Mouse (Mus musculus) spleen, postnatal 14 days (tissue): ENCODE data around the gene Prkacb.

ENCODE experiments used
- DNase-seq, 2 experiments: peaks; one replicate each; pipeline ENCODE4 v3.0.0; 2021 to 2022; ENCODE audit warnings: low spot score in 2 of 2

Gene Prkacb

DNA sequence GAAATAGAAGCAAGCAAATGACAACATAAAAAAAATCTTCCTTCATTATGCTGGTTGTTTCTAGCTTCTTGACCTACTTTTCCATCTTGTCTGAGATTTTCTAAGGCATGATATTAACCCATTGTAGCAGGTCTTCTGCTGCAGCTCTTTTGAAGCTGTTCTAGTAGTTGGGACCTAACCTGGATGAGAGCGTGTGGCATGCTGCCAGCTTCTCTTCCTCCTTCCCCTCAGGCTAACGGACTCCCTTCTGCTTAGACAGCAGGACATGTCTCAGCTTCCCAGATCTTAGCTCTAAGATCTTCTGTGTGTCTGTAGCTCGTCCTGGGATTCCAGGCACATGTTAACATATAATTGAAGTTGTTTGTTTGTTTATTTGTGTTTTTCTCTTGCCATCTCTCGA is 93.1 kb downstream of the Prkacb start:
- DNase-seq = no peak

DNA sequence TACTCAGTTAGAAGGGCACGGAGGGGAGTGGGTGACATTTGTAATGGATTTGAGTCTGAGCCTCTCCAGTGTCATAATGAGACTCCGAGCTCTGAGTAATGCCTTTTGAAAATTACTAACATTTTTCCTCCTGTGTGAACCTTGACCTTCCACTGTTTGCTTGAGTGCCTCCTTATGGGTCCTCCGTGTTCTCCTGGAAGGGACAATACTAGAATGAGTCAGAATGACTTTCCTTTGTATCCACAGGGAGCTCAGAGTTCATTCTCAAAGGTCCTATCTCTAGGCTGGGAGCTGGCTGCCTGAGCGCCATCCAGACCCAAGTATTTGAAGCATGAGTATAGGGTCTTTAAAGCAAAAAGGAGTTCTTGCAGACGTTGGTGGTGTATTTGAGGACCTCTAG is 94.5 kb downstream of the Prkacb start:
- DNase-seq = no peak

DNA sequence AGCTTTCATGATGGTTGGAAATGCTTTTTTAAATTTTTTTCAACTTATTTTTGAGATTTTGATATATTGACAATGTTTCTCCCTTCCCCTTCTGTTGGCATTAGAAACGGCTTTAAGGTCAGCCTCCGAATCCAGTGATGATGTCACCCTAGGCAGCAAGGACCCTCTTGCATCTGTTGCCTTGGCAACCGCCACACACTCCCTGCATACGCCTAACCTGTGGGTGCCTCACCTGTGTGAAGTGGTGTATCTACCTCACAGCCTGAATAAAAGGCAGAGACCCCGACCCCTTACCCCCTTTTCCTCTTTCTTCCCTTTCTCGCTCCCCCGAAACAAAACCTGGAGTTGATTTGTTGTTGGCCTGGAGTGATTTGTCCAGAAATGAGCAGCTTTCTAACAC is 100.5 kb downstream of the Prkacb start:
- DNase-seq = no peak

DNA sequence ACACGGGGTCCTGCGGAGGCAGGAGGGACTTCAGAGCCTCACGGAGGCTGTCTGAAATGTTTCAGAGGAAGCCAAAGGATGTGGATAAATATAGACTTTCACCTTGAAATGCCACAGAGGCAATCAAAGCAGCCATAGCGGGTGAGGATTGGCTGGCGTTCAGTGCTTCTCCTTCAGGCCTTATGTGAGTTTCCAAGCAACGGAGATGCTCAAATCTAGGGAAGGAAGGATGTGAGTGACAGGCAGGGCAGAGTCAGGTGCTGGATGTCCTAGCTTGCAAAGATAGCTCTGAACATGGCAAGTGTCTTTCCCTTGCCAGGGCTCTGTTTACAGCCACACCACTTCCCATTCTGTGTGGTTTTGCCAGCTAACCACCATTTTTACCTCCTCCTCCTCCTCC is 101.2 kb downstream of the Prkacb start:
- DNase-seq = no peak

DNA sequence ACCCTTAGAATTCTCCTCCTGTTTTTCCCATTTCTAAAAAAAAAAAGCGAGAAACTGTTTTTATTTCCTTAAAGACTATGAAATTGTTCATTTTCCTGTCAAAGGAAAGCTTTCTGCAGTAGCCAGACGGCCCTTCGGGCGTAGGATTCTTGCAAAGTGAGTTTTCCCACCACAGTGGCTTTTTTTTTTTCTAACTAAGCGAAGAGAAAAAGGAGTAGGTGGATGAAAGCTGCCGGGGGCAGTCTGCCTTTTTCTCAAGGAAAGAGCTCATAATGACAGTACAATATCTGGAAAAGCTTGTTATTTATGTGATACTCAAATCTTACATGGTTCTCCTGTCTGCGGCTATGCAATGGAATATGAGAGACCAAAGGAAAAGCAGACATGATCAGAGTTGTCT is 101.7 kb downstream of the Prkacb start:
- no peak for DNase-seq

DNA sequence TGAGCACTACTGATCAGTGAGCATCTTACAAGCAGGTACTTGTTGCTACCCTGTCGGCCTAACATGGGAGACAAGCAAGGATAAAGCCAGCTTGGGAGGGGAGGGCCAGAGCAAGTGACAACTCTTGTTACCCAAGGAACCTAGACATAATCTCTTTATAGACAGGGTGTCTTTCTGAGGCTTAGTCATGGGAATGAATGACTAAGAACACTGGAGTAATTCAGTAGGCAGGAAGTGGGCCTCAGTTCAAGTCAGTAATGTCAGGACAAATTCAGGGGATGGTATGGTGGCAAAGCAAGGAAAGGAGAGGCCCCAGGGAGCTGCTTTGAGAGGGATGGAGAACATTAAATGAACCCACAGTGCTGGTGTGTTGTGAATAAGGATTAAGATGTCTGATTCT is 103.7 kb downstream of the Prkacb start:
- no peak for DNase-seq

DNA sequence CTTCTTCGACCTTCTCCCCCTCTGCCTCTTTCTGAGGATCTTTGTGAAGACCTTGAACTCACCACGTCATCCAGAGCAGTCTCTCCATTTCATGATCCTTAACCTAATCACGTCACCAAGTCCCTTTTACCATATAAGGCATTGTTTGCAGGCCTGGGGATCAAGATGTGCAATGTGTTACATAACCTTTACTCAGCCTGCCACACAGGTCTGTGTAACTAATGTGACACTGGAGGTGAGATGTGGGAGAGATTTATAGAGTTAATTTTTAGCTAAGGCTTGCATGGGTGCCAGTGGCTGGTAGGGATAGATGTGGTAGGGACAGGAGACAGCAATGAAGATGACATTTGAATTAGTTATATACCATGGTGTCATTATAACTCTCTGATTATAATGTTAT is 104.4 kb downstream of the Prkacb start:
- no peak for DNase-seq

DNA sequence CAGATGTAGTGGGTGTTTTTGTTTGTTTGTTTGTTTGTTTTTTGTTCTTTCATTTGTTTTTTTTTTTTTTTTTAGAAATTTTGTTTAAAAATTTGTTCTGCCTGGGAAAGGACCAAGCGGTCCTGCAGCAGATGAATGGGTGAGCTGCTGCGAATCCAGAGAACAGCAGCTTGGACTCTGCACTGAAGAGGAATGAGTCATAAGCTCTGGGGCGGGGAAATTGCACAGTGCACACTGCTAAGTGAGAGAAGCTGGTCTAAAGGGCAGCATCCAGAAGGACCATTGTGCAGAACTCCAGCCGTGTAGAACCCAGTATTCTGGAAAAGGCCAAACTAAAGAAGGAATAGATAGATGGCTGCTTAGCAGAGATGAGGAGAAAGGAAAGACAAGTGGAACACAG is 108.7 kb downstream of the Prkacb start:
- no peak for DNase-seq

DNA sequence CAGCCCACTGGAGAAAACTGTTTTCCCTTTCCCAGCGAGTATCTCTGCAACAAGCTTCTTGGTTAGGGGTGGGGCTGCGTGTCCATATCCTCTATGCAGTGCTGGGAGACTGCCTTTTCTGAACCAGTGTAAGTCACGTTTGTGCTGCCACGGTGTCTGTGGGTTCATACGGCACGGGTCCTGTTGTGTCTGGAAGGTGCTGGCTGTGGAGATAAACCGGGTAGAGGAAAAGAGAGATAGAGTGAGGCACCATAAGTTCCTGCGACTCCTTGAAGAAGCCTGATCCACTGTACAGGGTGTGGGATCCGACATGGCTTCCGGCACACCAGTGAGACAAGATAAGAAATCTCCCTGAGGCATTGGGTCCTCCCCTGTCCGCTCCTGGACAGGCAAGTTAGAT is 112.7 kb downstream of the Prkacb start:
- no peak for DNase-seq

DNA sequence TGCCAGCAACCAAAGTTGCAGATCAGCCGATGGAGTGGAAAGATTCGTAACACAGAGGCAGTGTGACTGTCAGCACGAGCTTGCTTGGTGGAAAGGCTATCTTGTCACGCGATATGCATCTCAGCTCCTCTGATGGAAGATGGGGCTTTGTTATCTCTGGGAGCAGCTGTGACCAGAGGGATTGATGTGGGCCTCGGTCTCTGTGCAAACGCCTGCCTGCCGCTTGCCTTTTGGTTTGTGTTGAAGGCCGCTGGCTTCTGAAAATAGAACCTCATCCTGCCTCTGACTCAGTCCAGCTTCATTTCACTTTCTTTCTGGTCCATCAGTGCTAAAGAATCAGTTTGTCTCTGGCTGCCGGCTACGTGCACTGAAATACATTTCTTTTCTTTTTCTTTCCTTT is 113.8 kb downstream of the Prkacb start:
- no peak for DNase-seq

DNA sequence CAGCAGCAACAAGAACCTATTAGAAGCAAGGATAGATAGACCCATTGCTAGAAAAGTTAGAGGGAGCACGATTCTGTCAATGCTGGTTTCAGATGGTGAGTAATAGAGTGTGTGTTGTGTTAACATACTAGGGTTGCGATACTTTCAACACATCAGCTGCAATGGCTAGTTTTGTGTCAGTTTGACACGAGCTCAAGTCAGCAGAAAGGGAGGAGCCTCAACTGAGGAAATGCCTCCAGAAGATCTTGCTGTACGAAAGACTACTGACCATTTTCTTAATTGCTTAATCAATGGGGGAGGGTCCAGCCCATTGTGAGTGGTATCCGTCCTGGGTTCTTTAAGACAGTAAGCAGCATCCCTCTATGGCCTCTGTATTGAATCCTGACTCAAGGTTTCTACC is 120.2 kb downstream of the Prkacb start:
- no peak for DNase-seq

DNA sequence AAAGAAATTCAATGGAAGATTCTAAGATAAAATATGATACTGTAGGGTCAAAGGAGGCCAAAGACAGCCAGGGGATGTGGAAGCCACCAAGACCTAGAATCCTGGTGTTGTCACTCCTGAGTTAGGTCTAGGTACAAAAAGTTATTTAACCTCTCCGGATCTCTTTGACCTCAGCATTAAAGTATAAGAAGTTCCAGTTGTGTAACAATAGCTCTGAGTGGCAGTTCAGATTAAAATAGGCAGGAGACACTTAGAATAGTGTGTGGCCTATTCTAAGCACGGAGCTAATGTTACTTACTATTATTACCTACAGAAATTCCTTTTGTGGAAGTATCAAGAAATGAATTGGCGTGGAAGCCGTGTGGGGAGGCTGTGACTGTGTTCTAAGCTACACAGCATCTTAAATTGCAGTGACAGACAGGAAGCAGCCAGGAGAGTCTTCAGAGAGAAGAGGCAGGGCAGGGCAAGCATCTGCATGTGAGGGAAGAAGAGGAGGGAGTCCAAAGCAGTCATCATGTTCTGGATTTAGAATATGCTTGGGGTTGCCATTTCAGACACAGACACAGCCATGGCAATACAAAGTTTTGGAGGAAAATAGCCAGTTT is 125.6 kb downstream of the Prkacb start:
- DNase-seq = no peak

DNA sequence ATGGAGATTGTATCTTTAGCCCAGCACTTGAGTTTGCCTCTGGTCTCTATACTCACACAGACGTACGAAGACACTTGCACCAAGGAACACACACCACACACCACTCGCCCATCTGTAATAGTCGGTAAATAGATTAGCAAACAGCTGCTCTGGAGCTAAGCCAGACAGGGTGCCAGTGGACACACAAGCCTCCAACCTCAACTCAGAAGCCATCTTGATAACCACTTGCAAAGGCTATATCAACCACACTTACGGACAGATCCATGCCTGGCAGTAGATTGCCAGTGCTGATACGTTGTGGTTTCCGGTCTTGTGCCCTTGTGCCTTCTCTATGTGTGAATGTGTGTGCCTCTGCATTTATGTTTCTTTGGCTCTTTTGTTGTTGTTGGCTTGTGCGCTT is 126.4 kb downstream of the Prkacb start:
- DNase-seq = no peak

DNA sequence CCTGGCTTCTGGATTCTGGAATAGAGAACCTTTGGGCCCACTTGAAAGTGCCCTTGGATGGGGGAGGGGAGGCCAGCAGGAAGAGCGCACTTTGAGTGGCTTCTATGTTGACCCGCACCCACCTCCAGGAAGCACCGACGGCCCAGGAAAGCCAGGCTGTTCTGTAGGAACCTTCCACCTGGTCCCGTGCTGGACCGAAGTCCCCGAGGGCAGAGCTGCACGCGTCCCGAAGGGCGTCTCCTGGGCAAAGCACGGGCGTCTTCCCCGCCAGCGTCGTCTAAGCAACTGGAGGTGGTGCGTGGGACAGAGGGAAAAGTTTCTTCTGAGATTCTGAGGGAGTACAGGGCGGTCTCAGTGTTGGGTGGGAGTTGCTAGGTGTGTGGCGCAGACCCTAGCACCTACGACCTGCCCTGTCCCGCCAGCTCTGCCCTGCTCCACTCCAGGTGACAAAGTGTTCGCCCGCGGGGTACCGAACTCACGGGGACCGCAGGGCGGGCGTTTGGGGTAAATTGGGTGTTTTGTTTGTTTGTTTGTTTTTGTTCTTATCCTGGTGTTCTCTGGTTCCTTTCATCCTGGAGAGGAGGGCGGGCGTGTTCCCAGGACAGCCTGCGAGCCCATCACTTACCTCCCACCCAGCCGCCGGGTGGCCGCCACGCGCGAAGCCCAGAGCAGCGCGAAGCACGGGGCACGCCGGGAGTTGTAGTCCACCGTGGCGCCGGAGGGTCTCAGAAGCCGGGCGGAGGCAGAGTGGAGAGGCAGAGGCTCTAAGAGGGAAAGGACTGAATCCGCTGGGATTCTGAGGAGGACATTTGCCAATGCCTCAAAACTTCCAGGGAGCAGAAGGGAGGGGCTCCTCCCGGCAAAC is 127.7 kb downstream of the Prkacb start, which contains the start of gene Samd13:
TSS of gene Samd13 (minus strand) at position 782 of the 865 bp plus-strand sequence.
- peak in 1 of 2 experiments; percentile 15 for DNase-seq

DNA sequence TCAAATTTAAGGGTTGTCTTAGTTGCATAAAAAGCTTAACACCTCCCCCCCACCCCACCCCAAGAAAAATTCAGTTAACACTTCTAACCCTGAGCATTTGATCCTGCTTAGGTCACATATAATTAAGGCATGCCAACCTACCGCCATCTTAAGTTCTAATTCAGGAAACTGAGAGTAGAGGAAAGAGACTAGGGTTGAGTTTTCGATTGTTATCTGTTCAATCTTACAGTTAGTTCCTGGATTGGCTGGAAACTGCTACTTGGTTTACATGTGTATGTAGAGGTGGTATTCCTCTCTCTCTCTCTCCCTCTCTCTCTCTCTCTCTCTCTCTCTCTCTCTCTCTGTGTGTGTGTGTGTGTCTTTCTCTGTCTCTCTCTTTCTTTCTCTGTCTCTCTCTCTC is 129.7 kb downstream of the Prkacb start:
- DNase-seq = no peak

DNA sequence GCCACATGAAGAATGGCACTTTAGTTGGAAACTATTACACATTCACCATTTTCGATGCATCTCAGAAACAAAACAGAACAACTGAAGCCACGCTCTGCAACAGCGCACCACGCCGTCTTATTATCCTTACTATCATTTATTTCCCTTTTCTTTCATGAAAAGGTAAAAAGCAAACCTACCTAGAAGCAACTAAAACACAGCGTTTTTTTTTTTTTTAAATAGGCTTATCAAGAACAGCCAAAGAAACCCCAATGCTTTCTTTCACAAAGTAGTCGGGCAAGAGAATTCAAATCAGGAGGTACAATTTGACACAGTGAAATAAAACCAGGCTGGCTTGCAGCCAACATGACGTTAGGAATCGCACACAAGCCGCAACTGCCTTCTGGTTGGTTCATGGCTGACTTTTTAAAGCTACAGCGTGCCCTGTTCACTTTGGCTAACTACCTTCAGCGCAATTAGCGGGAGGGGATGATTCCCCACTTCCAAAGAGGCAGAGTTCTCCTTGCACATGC is 130.6 kb downstream of the Prkacb start:
- DNase-seq = no peak

DNA sequence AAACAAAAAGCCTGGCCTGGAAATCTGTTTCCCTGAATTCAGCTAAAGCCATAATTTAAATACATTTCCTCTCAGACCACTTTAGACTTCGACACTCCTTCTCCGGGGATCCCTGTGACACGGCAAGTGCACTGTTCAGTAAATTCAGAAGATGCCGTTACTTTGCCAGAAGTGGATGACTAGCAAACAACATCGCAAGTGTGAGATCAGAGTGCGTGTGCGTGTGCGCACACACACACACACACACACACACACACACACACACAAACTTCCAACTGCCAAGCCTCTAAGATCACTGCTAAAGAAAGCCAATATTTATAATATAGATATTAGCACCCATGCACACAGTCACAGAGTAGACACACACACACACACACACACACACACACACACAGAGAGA is 131.1 kb downstream of the Prkacb start:
- no peak for DNase-seq

DNA sequence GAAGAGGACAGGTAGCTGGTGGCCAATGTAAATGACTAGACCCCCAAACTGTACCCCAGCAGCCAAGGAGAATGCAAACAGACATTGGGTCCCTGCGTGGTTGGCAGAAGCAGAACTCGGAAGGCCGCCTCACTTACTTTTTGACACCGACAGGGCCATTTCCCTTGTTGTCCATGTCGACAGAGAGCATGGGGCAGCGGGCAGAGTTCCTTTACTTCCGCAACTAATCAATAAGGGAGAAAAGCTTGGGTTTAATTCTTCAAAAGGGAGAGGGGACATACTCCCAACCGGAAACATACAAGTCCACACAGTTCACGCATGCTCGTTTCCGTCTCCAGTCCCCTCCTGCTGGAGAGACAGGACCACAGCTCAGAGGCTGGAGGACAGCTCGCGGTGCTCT is 132.2 kb downstream of the Prkacb start:
- DNase-seq = no peak

DNA sequence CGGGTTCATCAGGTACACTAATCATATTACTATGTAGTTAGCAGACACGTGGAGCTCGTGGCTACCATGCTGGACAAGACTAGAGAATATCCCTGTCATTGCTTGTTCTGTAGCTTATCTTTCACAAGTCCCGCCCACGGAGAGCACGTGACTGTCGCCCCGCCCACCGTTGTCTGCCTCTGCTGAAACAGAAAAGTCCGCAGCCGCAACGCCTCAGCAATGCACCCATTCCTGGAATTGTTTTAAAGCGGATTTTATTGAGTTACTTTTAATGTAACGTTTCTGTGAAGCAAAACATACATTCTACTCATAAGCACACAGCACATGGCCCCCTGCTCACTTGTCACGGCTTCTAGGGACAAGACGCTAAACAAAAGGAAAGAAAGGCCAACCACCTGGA is 133.1 kb downstream of the Prkacb start:
- DNase-seq = no peak
